ENCODE assay signal across 13 mouse cellular contexts in genomic region chr2:33594181-33595084, GRCm38 (mm10). TPM values are rescaled to one million over a fixed set of nuclear protein-coding genes. Genes with fewer than 3 reads are reported as not detected.
DNase-seq lines count a peak whose midpoint lies in the region; ATAC-seq lines count a peak whose summit lies in the region.
"Had no signal": no experiment of that assay in that cellular context is flagged by ENCODE, and none has a peak within 500 bp of the region (broad histone marks: within the 10 kb centered on the region; RNA-seq: fewer than 3 reads in every experiment).

No protein-coding gene starts in this region.

- peaks cover 21% of the 10 kb centered on the region for H3K4me1 ChIP-seq in lung, embryonic 15.5 days
- H3K4me1 ChIP-seq in hindbrain, embryonic 15.5 days (replicated peaks) = peaks cover 50% of the 10 kb centered on the region
- peaks cover 33% of the 10 kb centered on the region for H3K4me1 ChIP-seq in neural tube, embryonic 14.5 days (ENCODE audit: control insufficient read depth, insufficient read depth, low read length)

- H3K27ac ChIP-seq in lung, embryonic 15.5 days = no peak overlapping the region
- 0 out of 2 replicates have a peak overlapping the region, but pooled peaks have one; percentile 34 for H3K27ac ChIP-seq in hindbrain, embryonic 15.5 days (replicated peaks)
- H3K27ac ChIP-seq in neural tube, embryonic 14.5 days (ENCODE audit: low read depth, low read length) = peak overlapping the region; percentile 62
- H3K27ac ChIP-seq: embryonic facial prominence, embryonic 12.5 days had no signal

- no peaks in the 10 kb centered on the region for H3K9me3 ChIP-seq in lung, embryonic 15.5 days
- H3K9me3 ChIP-seq in hindbrain, embryonic 15.5 days = no peaks in the 10 kb centered on the region
- H3K9me3 ChIP-seq in neural tube, embryonic 14.5 days (ENCODE audit: control insufficient read depth, low read length) = no peaks in the 10 kb centered on the region
- H3K9me3 ChIP-seq: embryonic facial prominence, embryonic 12.5 days had no signal

- H3K27me3 ChIP-seq in lung, embryonic 15.5 days = peaks cover 2% of the 10 kb centered on the region; the same call in 1 of the 2 replicates
- H3K27me3 ChIP-seq in hindbrain, embryonic 15.5 days = 0 out of 2 replicates have a peak, but pooled peaks cover 7% of the 10 kb centered on the region
- H3K27me3 ChIP-seq in neural tube, embryonic 14.5 days (ENCODE audit: control insufficient read depth, insufficient read depth, low read length) = no peaks in the 10 kb centered on the region; the same call in 1 of the 2 replicates

- peak; percentile 59 for DNase-seq in embryo, embryonic 10 days (ENCODE audit: low spot score)
- DNase-seq in embryo, embryonic 9.5 days (ENCODE audit: extremely low spot score) = no peak
- no peak for DNase-seq in lung, postnatal 10 days
- no peak for DNase-seq in adrenal gland, adult 2 months
- no peak for DNase-seq in MN1 (ENCODE audit: low spot score)
- DNase-seq: adrenal gland, postnatal 10 days; kidney, adult 8-10 months; liver, postnatal 0 days; right cerebral cortex, postnatal 25 days had no signal

- H3K4me3 ChIP-seq in lung, embryonic 15.5 days = no peak overlapping the region
- no peak overlapping the region for H3K4me3 ChIP-seq in hindbrain, embryonic 15.5 days
- no peak overlapping the region for H3K4me3 ChIP-seq in neural tube, embryonic 14.5 days (ENCODE audit: low read depth, low read length)
- H3K4me3 ChIP-seq: embryonic facial prominence, embryonic 12.5 days had no signal

- H3K36me3 ChIP-seq in lung, embryonic 15.5 days = no peaks in the 10 kb centered on the region
- H3K36me3 ChIP-seq in hindbrain, embryonic 15.5 days = no peaks in the 10 kb centered on the region
- no peaks in the 10 kb centered on the region for H3K36me3 ChIP-seq in neural tube, embryonic 14.5 days (ENCODE audit: control insufficient read depth, insufficient read depth, low read length)
- H3K36me3 ChIP-seq: embryonic facial prominence, embryonic 12.5 days had no signal

- no peak overlapping the region for H3K9ac ChIP-seq in lung, embryonic 15.5 days
- no peak overlapping the region for H3K9ac ChIP-seq in hindbrain, embryonic 15.5 days
- no peak overlapping the region for H3K9ac ChIP-seq in neural tube, embryonic 14.5 days (replicated peaks; ENCODE audit: low read depth, low read length)
- H3K9ac ChIP-seq: embryonic facial prominence, embryonic 12.5 days; liver, postnatal 0 days had no signal

- 0 out of 2 replicates have a peak, but pooled peaks have one; percentile 19 for ATAC-seq in lung, embryonic 15.5 days (ENCODE audit: borderline replicate concordance, extremely low read depth, low FRiP score, low TSS enrichment)
- ATAC-seq in hindbrain, embryonic 15.5 days (ENCODE audit: low FRiP score, low read depth) = no peak
- no peak; the same call in 1 of the 2 replicates for ATAC-seq in neural tube, embryonic 14.5 days (ENCODE audit: low read depth)
- ATAC-seq: liver, postnatal 0 days had no signal

- 49% methylated on average over 9 of the region's 9 CpGs for WGBS in lung, embryonic 15.5 days
- 52% methylated on average over 9 of the region's 9 CpGs for WGBS in hindbrain, embryonic 15.5 days
- 47% methylated on average over 9 of the region's 9 CpGs for WGBS in neural tube, embryonic 14.5 days

- H3K4me2 ChIP-seq in lung, embryonic 15.5 days = no peak overlapping the region
- no peak overlapping the region for H3K4me2 ChIP-seq in hindbrain, embryonic 15.5 days
- H3K4me2 ChIP-seq in neural tube, embryonic 14.5 days (ENCODE audit: low read depth, low read length) = no peak overlapping the region
- H3K4me2 ChIP-seq: embryonic facial prominence, embryonic 12.5 days had no signal

RNA-seq across cellular contexts. Expression of gene Lmx1b, which starts 45.9 kb away (rescaled TPM):
- 0.09 TPM in 1 of 2 replicates, not detected in the other for polyA plus RNA-seq in lung, embryonic 15.5 days (2015; fragmentation: Nextera tagmentation; extraction: Ambion mirVana)
- 4.9 and 6.2 TPM in 2 replicates for polyA plus RNA-seq in hindbrain, embryonic 15.5 days (2015; fragmentation: Nextera tagmentation; extraction: Ambion mirVana)
- polyA plus RNA-seq in neural tube, embryonic 14.5 days (2014; fragmentation: Nextera tagmentation; extraction: Ambion mirVana) = 13.1 and 16.3 TPM in 2 replicates
- total RNA-seq in adrenal gland, adult 2 months (2021) = not detected
- polyA plus RNA-seq in adrenal gland, adult 2 months (2012; rRNA removed) = 0.02 TPM in 1 of 2 replicates, not detected in the other
- polyA plus RNA-seq: liver, postnatal 0 days had no signal
